Mouse (Mus musculus): ENCODE measurements around the gene Pld5. TPM values are rescaled to one million over a fixed set of nuclear protein-coding genes. Genes with fewer than 3 reads are reported as not detected.

Gene Pld5
- polyA plus RNA-seq, 1 experiment from 2014 or later = 0.27 TPM

GRCm38 (mm10) chr1:175913728-175914303, 361.3 kb downstream of the Pld5 start:
- no peaks in the 10 kb centered on the region for H3K27me3 ChIP-seq (replicated peaks; ENCODE audit: control insufficient read depth, insufficient read depth, low read length)
- no peak for ATAC-seq
- no peak overlapping the region for H3K27ac ChIP-seq (ENCODE audit: low read depth, low read length)
- no peaks in the 10 kb centered on the region for H3K9me3 ChIP-seq (ENCODE audit: control insufficient read depth)
- H3K4me2 ChIP-seq (replicated peaks; ENCODE audit: low read depth) = no peak overlapping the region
- no peak overlapping the region for H3K4me3 ChIP-seq (ENCODE audit: low read depth, low read length)
- WGBS = 40% methylated on average over 5 of the region's 5 CpGs
- H3K9ac ChIP-seq (ENCODE audit: low read depth, low read length) = no peak overlapping the region
- H3K4me1 ChIP-seq (replicated peaks; ENCODE audit: control insufficient read depth, insufficient read depth, low read length) = no peaks in the 10 kb centered on the region
- H3K36me3 ChIP-seq (ENCODE audit: control insufficient read depth, insufficient read depth) = peaks cover 2% of the 10 kb centered on the region; the same call in 1 of the 2 replicates
- TF ChIP-seq CTCF (IDR thresholded peaks at IDR 0.05; ENCODE audit: low read depth) = no peak

All from intestine, postnatal 0 days (tissue).